Mouse (Mus musculus) G1E (cell line): Measurements from ENCODE around the gene Cldn1. TPM values are rescaled to one million over a fixed set of nuclear protein-coding genes. Genes with fewer than 3 reads are reported as not detected.

Experiments used
- ATAC-seq: 2 replicates; pipeline ENCODE4 v1.8.0; 2016; ENCODE audit warnings: mild to moderate bottlenecking; ENCODE audit not compliant: insufficient number of reproducible peaks, poor library complexity, low FRiP score, severe bottlenecking; ENCODE audit errors: extremely low read depth
- DNase-seq: peaks from one replicate; pipeline ENCODE4 v3.0.0; 2012; ENCODE audit warnings: low spot score
- H3K27me3 ChIP-seq: 2 replicates; pipeline ENCODE4 v1.6.1; 2012; ENCODE audit warnings: mild to moderate bottlenecking, low read length, inconsistent platforms; ENCODE audit not compliant: insufficient read depth
- H3K36me3 ChIP-seq: replicated peaks from 2 replicates; pipeline ENCODE3; 2012; ENCODE audit warnings: mild to moderate bottlenecking, inconsistent platforms
- H3K4me1 ChIP-seq: 2 replicates; pipeline ENCODE4 v1.6.1; 2012; ENCODE audit warnings: low read depth, low read length, inconsistent platforms, mixed read lengths; ENCODE audit not compliant: insufficient read depth
- H3K4me3 ChIP-seq: 2 replicates; pipeline ENCODE4 v1.5.1; 2012; ENCODE audit warnings: low read depth, mild to moderate bottlenecking, inconsistent platforms, low read length, moderate library complexity, mixed read lengths
- H3K9me3 ChIP-seq: replicated peaks from 2 replicates; pipeline ENCODE4 v1.6.1; 2012; ENCODE audit warnings: inconsistent platforms
- CTCF ChIP-seq: IDR thresholded peaks from 2 replicates; pipeline ENCODE4 v1.5.1; 2012; ENCODE audit warnings: low read depth, low read length, inconsistent platforms, mixed read lengths
- GATA1 ChIP-seq: IDR thresholded peaks from 2 replicates; pipeline ENCODE4 v1.6.1; 2012; ENCODE audit warnings: borderline replicate concordance, low read length, inconsistent platforms, mixed read lengths
- GATA2 ChIP-seq: IDR thresholded peaks from 2 replicates; pipeline ENCODE4 v1.6.1; 2012; ENCODE audit warnings: low read depth, low read length, inconsistent platforms, borderline replicate concordance
- POLR2AphosphoS5 ChIP-seq: IDR thresholded peaks from 2 replicates; pipeline ENCODE4 v1.6.1; 2012; ENCODE audit warnings: low read depth, low read length, inconsistent platforms; ENCODE audit not compliant: insufficient replicate concordance
- TAL1 ChIP-seq: conservative IDR thresholded peaks from 2 replicates; pipeline ENCODE4 v1.6.1; 2012; ENCODE audit warnings: low read depth, low read length, inconsistent platforms, mixed read lengths
- polyA plus RNA-seq: library from polyadenylated mRNA; stranded (reverse); fragments of >175 nt; gene quantifications from 2 replicates; pipeline ENCODE4 v1.2.3, GENCODE M21; 2012
- total RNA-seq, 2 experiments: library from RNA; stranded (forward) in 1 of 2; stranded (reverse) in 1 of 2; fragments of 200-1000 nt in 1 of 2; fragments of >200 nt in 1 of 2; fragmentation: Nextera tagmentation in 1 of 2; gene quantifications; 2 replicates each; pipeline ENCODE4 v1.2.3; 2014 to 2017

The Cldn1 gene
- total RNA-seq (2014; fragmentation: Nextera tagmentation) (not detected in 2 replicates), total RNA-seq (2017) (0.06 and 0.11 TPM in 2 replicates), polyA plus RNA-seq (not detected in 2 replicates)

GRCm38 (mm10) chr16:26371325-26372053 is at the start of gene Cldn1:
Gene Cldn1 (minus strand): TSS chr16:26371841.
- Histone ChIP-seq H3K4me3 (no peak within 1 kb of the TSS), H3K4me1 (no peaks in the 10 kb centered on the region), H3K27me3 (no peaks in the 10 kb centered on the region), H3K9me3 (peaks cover 17% of the 10 kb centered on the region), H3K36me3 (no peaks in the 10 kb centered on the region)
- DNase-seq: no peak
- TF ChIP-seq POLR2AphosphoS5: no peak
- no peak for TF ChIP-seq TAL1
- TF ChIP-seq GATA2: no peak
- TF ChIP-seq GATA1: no peak
- no peak for TF ChIP-seq CTCF
- no peak for ATAC-seq

- no peaks in the 10 kb centered on the region for H3K36me3 ChIP-seq
- no peaks in the 10 kb centered on the region for H3K4me1 ChIP-seq
- ATAC-seq (no peak), DNase-seq (no peak)
- no peak for TF ChIP-seq GATA1
- no peaks in the 10 kb centered on the region for H3K27me3 ChIP-seq
- H3K9me3 ChIP-seq: no peaks in the 10 kb centered on the region
- no peak overlapping the region for H3K4me3 ChIP-seq
These were observed 47.0 kb upstream of the Cldn1 start for GRCm38 (mm10) chr16:26418616-26419015.

DNA sequence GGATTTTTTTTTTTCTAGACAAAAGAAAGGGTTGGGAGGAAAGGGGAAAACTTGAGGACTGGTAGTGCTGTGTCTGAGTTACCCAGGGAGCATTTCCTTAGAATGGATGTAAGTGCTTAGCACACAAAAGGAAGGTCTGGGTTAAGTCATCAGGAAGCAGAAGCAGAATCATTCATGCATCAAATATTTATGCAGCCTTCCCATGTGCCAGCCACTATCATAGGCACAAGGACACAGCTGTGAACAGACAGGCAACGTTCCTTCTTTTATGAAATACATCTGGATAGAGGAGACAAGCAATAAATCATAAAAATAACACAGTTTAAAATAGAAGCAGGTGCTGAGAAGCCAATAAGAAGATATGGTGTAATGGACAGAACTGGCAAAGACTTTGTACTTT is 32.4 kb upstream of the Cldn1 start:
- Histone ChIP-seq H3K36me3 (no peaks in the 10 kb centered on the region), H3K27me3 (no peaks in the 10 kb centered on the region), H3K9me3 (no peaks in the 10 kb centered on the region), H3K4me1 (no peaks in the 10 kb centered on the region), H3K4me3 (no peak overlapping the region)
- ATAC-seq: no peak
- no peak for DNase-seq
- no peak for TF ChIP-seq GATA1
- TF ChIP-seq POLR2AphosphoS5: no peak
- TF ChIP-seq GATA2: no peak
- TF ChIP-seq TAL1: no peak
- no peak for TF ChIP-seq CTCF

- Histone ChIP-seq H3K9me3 (no peaks in the 10 kb centered on the region), H3K27me3 (no peaks in the 10 kb centered on the region), H3K36me3 (no peaks in the 10 kb centered on the region), H3K4me3 (no peak overlapping the region), H3K4me1 (no peaks in the 10 kb centered on the region)
- no peak for TF ChIP-seq POLR2AphosphoS5
- TF ChIP-seq TAL1: no peak
- no peak for TF ChIP-seq GATA1
- ATAC-seq (no peak), DNase-seq (no peak)
These were observed 29.3 kb upstream of the Cldn1 start for GRCm38 (mm10) chr16:26400971-26401370.

- Histone ChIP-seq H3K36me3 (no peaks in the 10 kb centered on the region), H3K4me3 (no peak overlapping the region), H3K27me3 (no peaks in the 10 kb centered on the region), H3K9me3 (no peaks in the 10 kb centered on the region), H3K4me1 (no peaks in the 10 kb centered on the region)
- ATAC-seq (no peak), DNase-seq (no peak)
- no peak for TF ChIP-seq TAL1
- no peak for TF ChIP-seq GATA2
- TF ChIP-seq POLR2AphosphoS5: no peak
- no peak for TF ChIP-seq CTCF
- no peak for TF ChIP-seq GATA1
These were observed 28.9 kb upstream of the Cldn1 start for GRCm38 (mm10) chr16:26400549-26400948.

- TF ChIP-seq POLR2AphosphoS5 (no peak), GATA1 (no peak), TAL1 (no peak), GATA2 (no peak), CTCF (no peak)
- H3K36me3 ChIP-seq: no peaks in the 10 kb centered on the region
- ATAC-seq: no peak
- H3K27me3 ChIP-seq: no peaks in the 10 kb centered on the region
- no peak overlapping the region for H3K4me3 ChIP-seq
- H3K4me1 ChIP-seq: no peaks in the 10 kb centered on the region
- no peaks in the 10 kb centered on the region for H3K9me3 ChIP-seq
- no peak for DNase-seq
These were observed 19.3 kb upstream of the Cldn1 start for GRCm38 (mm10) chr16:26390936-26391335.
